Mouse (Mus musculus): Measurements from ENCODE around the gene Gfpt1. TPM values are rescaled to one million over a fixed set of nuclear protein-coding genes. Genes with fewer than 3 reads are reported as not detected.
"Not testable (repeated sequence)": the region's sequence is repeated elsewhere in the genome, so short reads cannot be mapped to it uniquely, and the experiment has no call there.

Gene Gfpt1
- polyA plus RNA-seq, 1 experiment from 2014 or later = 25.9 TPM

DNA sequence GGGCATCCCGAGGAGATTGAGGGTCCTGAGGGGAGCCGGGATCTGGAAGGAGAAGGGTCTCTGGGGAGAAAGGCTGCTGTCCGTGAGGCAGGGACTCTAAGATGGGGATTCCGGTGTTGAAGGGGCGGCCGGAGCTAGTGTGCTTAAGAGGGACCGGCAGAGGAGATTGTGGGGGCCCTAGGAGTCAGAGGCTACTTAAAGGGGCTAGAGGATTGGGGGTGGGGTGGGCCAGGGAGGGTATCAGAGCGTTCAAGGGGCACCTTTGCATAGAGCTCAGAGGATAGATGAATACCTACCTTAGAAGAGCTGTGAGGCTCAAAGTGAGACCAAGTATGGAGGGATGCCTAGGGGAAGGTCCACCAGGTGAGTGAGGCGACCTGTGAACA lies 478 bp downstream of the Gfpt1 start:
- ATAC-seq (ENCODE audit: insufficient number of reproducible peaks, insufficient read depth, low FRiP score, low TSS enrichment, low read depth) = 0 out of 2 replicates have a peak, but pooled peaks have one; percentile 1
- Histone ChIP-seq H3K9ac (replicated peaks) (peak overlapping the region; percentile 87), H3K4me3 (replicated peaks) (peak overlapping the region; percentile 86), H3K27me3 (no peaks in the 10 kb centered on the region), H3K9me3 (no peaks in the 10 kb centered on the region), H3K27ac (peak overlapping the region; percentile 100), H3K4me2 (peak overlapping the region; percentile 72), H3K4me1 (replicated peaks) (peaks cover 23% of the 10 kb centered on the region), H3K36me3 (peaks cover 11% of the 10 kb centered on the region; the same call in 1 of the 2 replicates)
- 3% methylated on average over 9 of the region's 9 CpGs for WGBS

DNA sequence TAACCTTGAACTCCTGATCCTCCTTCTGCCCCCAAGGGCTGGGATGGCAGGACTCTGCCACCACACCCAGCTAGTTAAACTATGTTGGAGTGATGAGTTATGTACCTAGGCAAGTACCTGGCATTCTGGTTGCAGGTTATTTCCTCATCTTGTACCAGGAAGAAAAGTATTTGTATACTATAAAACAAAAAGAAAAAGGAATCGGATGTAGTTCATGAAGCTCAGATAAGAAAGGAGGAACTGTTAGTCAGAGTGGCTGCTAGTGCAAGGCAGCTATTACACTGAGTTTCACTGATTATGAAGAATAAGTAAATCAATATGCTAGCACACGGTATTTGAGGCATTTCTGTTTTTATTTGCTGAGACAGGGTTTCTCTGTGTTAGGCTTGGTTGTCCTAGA lies 2.2 kb downstream of the Gfpt1 start:
- WGBS = 91% methylated on average over 2 of the region's 2 CpGs
- no peak overlapping the region for H3K4me3 ChIP-seq (replicated peaks)

DNA sequence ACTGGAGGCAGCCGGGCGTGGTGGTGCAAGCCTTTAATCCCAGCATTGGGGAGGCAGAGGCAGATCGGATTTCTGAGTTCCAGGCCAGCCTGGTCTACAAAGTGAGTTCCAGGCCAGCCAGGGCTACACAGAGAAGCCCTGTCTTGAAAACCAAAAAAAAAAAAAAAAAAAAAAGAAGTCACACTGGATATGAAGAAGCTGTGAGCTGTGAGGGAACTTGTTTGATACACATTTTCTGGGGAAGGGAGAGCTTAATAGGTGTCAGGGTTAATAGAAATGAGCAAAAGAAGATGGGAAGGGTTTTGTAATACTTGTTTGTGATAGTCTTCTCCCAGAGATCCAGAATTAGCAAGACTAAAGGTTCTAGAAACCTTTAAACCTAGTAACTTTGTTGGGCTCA lies 2.9 kb downstream of the Gfpt1 start:
- H3K4me3 ChIP-seq (replicated peaks) = no peak overlapping the region
- no peak overlapping the region for H3K9ac ChIP-seq (replicated peaks)
- WGBS = 67% methylated on average over 3 of the region's 3 CpGs
- peaks cover 27% of the 10 kb centered on the region for H3K36me3 ChIP-seq
- H3K4me1 ChIP-seq (replicated peaks) = peaks cover 21% of the 10 kb centered on the region
- H3K9me3 ChIP-seq = no peaks in the 10 kb centered on the region
- no peak overlapping the region for H3K27ac ChIP-seq
- ATAC-seq (ENCODE audit: insufficient number of reproducible peaks, insufficient read depth, low FRiP score, low TSS enrichment, low read depth) = no peak
- no peaks in the 10 kb centered on the region for H3K27me3 ChIP-seq
- H3K4me2 ChIP-seq = no peak overlapping the region

More for the DNA sequence above, 2.2 kb downstream of the Gfpt1 start:
- Histone ChIP-seq H3K4me2 (no peak overlapping the region), H3K9me3 (no peaks in the 10 kb centered on the region), H3K27me3 (no peaks in the 10 kb centered on the region), H3K4me1 (replicated peaks) (peaks cover 23% of the 10 kb centered on the region), H3K9ac (replicated peaks) (no peak overlapping the region), H3K27ac (no peak overlapping the region), H3K36me3 (peaks cover 27% of the 10 kb centered on the region)
- no peak for ATAC-seq (ENCODE audit: insufficient number of reproducible peaks, insufficient read depth, low FRiP score, low TSS enrichment, low read depth)

DNA sequence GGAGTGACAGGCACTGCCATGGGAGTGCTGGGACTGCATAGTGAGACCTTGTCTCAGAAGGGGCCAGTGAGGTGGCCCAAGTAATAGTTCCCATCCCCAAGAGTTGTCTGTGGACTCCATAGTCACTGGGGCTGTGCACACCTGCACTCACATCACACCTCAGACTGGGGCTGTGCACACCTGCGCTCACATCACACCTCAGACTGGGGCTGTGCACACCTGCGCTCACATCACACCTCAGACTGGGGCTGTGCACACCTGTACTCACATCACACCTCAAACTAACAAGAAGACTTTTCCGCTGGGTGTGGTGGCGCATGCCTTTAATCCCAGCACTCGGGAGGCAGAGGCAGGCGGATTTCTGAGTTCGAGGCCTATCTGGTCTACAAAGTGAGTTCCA lies 6.1 kb downstream of the Gfpt1 start:
- not testable (repeated sequence) for H3K9me3 ChIP-seq; H3K4me2 ChIP-seq; H3K27me3 ChIP-seq; H3K9ac ChIP-seq (replicated peaks); ATAC-seq (ENCODE audit: insufficient number of reproducible peaks, insufficient read depth, low FRiP score, low TSS enrichment, low read depth); H3K4me3 ChIP-seq (replicated peaks); H3K27ac ChIP-seq; H3K4me1 ChIP-seq (replicated peaks)
- WGBS = 95% methylated on average over 7 of the region's 7 CpGs
- H3K36me3 ChIP-seq = peaks cover 53% of the 10 kb centered on the region

DNA sequence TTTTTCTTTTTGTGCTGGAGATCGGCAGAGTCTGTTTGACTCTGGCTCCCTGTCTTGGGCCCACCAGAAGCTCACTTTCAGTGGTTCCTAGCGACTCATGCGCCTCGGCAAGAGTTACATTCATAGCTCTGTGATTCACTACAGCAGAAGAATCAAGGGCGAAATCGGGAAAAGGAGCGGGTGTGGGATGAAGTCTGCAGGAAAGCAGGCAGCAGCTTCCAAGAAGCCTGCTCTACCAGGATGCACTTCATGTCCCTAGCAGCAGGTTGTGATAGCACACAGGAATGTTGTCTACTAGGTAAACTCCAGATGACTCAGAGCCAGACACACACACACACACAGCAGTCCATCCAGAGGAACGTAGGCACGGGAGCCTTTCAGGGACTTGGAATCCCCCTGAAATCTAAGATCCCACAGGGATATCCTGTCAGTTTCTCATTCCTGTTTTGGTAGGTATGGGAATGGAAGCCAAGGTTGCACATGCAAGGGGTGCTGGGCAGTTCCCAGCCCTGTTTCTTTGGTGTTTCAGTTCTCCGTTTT lies 9.3 kb downstream of the Gfpt1 start:
- Histone ChIP-seq H3K4me3 (replicated peaks) (no peak overlapping the region), H3K9me3 (no peaks in the 10 kb centered on the region), H3K9ac (replicated peaks) (no peak overlapping the region), H3K4me2 (no peak overlapping the region), H3K27me3 (no peaks in the 10 kb centered on the region), H3K36me3 (peaks cover 81% of the 10 kb centered on the region), H3K27ac (no peak overlapping the region), H3K4me1 (replicated peaks) (no peaks in the 10 kb centered on the region)
- no peak for ATAC-seq (ENCODE audit: insufficient number of reproducible peaks, insufficient read depth, low FRiP score, low TSS enrichment, low read depth)
- WGBS = 93% methylated on average over 10 of the region's 10 CpGs

DNA sequence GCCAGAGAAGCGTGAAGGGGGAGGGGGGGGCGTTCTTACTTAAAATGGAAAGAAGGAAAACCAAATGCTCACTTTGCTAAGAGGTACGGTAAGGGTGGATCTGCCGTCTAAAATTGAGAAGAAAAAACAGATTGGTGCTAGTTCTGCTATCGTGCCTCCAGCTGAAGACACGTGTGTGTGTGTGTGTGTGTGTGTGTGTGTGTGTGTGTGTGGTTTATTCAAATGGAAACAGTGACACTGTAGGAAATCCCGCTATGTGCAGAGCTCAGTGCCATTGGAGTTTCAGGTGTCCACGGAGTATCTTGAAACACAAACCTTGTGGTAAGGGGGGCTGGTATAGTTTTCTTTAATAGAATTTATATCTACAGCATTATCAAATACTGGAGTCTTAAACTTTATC lies 11.5 kb downstream of the Gfpt1 start:
- Histone ChIP-seq H3K4me2 (no peak overlapping the region), H3K9me3 (no peaks in the 10 kb centered on the region), H3K4me1 (replicated peaks) (no peaks in the 10 kb centered on the region), H3K27me3 (no peaks in the 10 kb centered on the region), H3K9ac (replicated peaks) (no peak overlapping the region), H3K27ac (no peak overlapping the region), H3K4me3 (replicated peaks) (no peak overlapping the region), H3K36me3 (peaks cover 82% of the 10 kb centered on the region)
- 93% methylated on average over 8 of the region's 8 CpGs for WGBS
- ATAC-seq (ENCODE audit: insufficient number of reproducible peaks, insufficient read depth, low FRiP score, low TSS enrichment, low read depth) = no peak

DNA sequence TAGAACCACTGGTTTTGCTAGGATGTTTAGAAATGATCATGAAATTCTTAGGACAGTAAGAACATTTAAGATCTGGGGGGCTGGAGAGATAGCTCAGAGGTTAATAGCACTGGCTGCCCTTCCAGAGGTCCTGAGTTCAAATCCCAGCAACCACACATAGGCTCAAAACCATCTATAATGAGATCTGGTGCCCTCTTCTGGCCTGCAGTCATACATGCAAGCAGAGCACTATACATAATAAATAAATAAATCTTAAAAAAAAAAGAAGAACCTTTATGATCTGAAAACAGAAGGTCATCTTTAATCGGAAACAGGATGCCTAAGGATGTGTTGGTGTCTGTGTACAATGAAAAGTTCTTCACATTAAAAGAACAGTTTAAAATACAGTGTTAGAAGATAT lies 17.1 kb downstream of the Gfpt1 start:
- H3K36me3 ChIP-seq = peaks cover 89% of the 10 kb centered on the region
- no peak for ATAC-seq (ENCODE audit: insufficient number of reproducible peaks, insufficient read depth, low FRiP score, low TSS enrichment, low read depth)

DNA sequence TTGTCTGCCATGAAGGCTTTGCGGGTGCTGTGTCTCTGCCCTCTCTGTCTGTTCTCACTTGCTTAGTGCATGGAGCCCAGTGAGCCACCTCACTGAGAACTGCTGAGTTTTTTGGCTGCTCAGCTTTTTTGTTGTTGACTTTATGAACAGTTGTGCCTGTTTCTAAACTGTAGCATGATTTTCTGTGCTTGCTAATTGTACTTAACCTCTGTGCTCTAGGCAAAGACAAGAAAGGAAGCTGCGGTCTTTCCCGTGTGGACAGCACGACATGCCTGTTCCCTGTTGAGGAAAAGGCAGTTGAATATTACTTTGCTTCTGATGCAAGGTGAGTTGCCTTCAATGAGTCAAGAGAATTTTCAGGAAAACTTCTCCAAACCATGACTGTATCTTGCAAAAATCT lies 20.9 kb downstream of the Gfpt1 start:
- Histone ChIP-seq H3K9me3 (no peaks in the 10 kb centered on the region), H3K27ac (no peak overlapping the region), H3K4me2 (no peak overlapping the region), H3K4me1 (replicated peaks) (no peaks in the 10 kb centered on the region), H3K4me3 (replicated peaks) (no peak overlapping the region), H3K9ac (replicated peaks) (no peak overlapping the region), H3K27me3 (no peaks in the 10 kb centered on the region), H3K36me3 (peaks cover 92% of the 10 kb centered on the region)
- WGBS = 96% methylated on average over 4 of the region's 4 CpGs
- no peak for ATAC-seq (ENCODE audit: insufficient number of reproducible peaks, insufficient read depth, low FRiP score, low TSS enrichment, low read depth)

More for the DNA sequence above, 17.1 kb downstream of the Gfpt1 start:
- H3K9me3 ChIP-seq = no peaks in the 10 kb centered on the region
- no peak overlapping the region for H3K9ac ChIP-seq (replicated peaks)
- no peaks in the 10 kb centered on the region for H3K27me3 ChIP-seq
- 96% methylated on average over 1 of the region's 1 CpGs for WGBS
- no peak overlapping the region for H3K27ac ChIP-seq
- H3K4me1 ChIP-seq (replicated peaks) = no peaks in the 10 kb centered on the region
- no peak overlapping the region for H3K4me2 ChIP-seq
- H3K4me3 ChIP-seq (replicated peaks) = no peak overlapping the region

DNA sequence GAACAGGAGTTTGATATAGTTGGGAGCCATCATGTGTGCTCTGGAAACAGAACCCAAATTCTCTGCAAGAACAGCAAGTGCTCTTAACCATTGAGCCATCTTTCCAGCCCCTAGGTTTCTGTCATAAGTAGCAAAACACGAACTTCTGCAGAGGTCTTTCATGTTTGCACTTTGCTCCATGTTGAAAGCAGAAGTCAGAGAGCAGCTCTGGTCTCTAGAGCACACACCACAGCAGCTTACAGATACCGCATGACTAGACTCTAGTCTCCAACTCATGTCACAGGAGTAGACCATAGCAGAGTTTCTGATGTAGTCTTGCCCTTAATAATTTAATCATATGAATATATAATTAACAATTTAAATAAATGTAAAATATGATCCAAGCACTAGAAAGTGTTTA lies 25.6 kb downstream of the Gfpt1 start:
- Histone ChIP-seq H3K9me3 (no peaks in the 10 kb centered on the region), H3K27me3 (no peaks in the 10 kb centered on the region), H3K36me3 (peaks cover 99% of the 10 kb centered on the region), H3K4me1 (replicated peaks) (no peaks in the 10 kb centered on the region), H3K9ac (replicated peaks) (no peak overlapping the region), H3K4me2 (no peak overlapping the region), H3K27ac (no peak overlapping the region), H3K4me3 (replicated peaks) (no peak overlapping the region)
- no peak for ATAC-seq (ENCODE audit: insufficient number of reproducible peaks, insufficient read depth, low FRiP score, low TSS enrichment, low read depth)
- 91% methylated on average over 2 of the region's 2 CpGs for WGBS

DNA sequence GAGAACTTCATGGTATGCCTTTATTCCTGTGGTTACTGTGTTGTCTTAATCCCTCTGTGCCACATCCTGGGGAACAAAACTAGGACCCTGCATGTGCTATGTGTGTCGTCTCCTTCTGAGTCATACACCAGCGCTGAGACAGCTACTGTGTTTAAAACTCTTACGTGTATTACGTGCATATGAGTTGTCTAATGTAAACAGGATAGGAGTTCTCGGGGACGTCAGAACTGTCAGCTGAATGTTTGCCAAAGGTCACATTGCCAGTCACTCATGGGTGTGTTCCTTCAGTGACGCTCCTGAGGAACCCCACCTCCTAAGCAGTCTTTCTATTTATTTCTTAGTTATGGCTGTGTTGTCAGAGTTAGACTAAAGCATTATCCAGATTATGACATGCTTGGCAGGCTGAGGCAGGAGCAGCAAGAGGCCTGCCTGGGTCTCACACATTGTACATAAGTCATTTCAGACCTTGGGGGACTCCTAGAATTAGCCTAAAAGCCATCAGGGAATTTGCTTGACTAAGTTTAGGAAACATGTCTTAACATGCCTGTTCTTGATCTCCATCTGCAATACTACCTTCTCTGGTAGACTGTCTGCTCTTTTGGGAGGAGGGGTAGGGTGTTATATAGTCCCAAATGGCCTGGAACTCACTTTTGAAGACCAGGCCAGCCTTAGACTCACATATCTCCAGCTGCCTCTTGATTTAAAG lies 26.7 kb downstream of the Gfpt1 start:
- Histone ChIP-seq H3K4me2 (no peak overlapping the region), H3K27me3 (no peaks in the 10 kb centered on the region), H3K36me3 (peaks cover 99% of the 10 kb centered on the region), H3K4me3 (replicated peaks) (no peak overlapping the region), H3K9me3 (no peaks in the 10 kb centered on the region), H3K27ac (no peak overlapping the region), H3K4me1 (replicated peaks) (no peaks in the 10 kb centered on the region), H3K9ac (replicated peaks) (no peak overlapping the region)
- ATAC-seq (ENCODE audit: insufficient number of reproducible peaks, insufficient read depth, low FRiP score, low TSS enrichment, low read depth) = no peak
- 90% methylated on average over 7 of the region's 7 CpGs for WGBS

DNA sequence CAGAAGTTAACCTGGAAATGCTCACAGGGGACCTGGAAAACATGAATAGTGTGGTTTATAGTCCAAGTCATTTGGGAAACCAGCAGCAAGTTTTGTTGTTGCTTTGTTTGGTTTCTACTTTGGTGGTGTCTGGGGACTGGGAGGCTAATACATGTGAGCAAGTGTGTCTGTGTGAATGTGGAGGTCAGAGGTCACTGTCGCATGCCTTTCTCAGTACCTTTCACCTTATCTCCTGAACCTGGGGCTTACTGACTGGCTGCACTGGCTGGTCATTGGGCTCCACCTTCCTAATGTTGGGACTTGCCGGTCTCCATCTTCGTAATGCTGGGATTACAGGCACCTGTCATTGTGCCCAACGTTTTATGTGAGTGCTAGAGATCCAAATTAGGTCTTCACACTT lies 28.0 kb downstream of the Gfpt1 start:
- no peak overlapping the region for H3K9ac ChIP-seq (replicated peaks)
- H3K4me2 ChIP-seq = no peak overlapping the region
- no peak overlapping the region for H3K4me3 ChIP-seq (replicated peaks)
- H3K4me1 ChIP-seq (replicated peaks) = no peaks in the 10 kb centered on the region
- no peaks in the 10 kb centered on the region for H3K27me3 ChIP-seq
- peaks cover 92% of the 10 kb centered on the region for H3K36me3 ChIP-seq
- WGBS = 94% methylated on average over 4 of the region's 4 CpGs
- no peaks in the 10 kb centered on the region for H3K9me3 ChIP-seq
- H3K27ac ChIP-seq = 0 out of 2 replicates have a peak overlapping the region, but pooled peaks have one; percentile 13
- no peak for ATAC-seq (ENCODE audit: insufficient number of reproducible peaks, insufficient read depth, low FRiP score, low TSS enrichment, low read depth)

DNA sequence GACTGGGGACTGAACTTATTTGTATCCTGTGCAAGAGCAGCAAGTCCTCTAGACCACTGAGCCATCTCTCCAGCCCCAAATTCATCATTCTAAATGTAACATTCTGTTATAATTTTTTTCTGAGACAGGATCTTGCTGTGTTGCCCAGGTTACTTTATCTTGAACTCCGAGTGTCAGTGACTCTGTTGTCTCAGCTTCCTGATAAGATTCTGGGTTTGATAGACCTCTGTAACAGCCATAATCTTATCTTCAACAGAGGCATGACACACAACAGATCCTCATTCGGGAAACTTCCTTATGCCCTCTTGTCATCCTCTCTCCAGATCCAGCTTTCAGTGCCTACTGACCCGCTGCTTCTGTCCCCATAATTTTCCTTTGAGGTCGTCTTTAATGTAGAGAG lies 30.1 kb downstream of the Gfpt1 start:
- Histone ChIP-seq H3K27me3 (no peaks in the 10 kb centered on the region), H3K4me2 (no peak overlapping the region), H3K36me3 (peaks cover 91% of the 10 kb centered on the region), H3K4me1 (replicated peaks) (no peaks in the 10 kb centered on the region), H3K4me3 (replicated peaks) (no peak overlapping the region), H3K9me3 (no peaks in the 10 kb centered on the region), H3K9ac (replicated peaks) (no peak overlapping the region), H3K27ac (no peak overlapping the region)
- ATAC-seq (ENCODE audit: insufficient number of reproducible peaks, insufficient read depth, low FRiP score, low TSS enrichment, low read depth) = no peak
- WGBS = 88% methylated on average over 4 of the region's 4 CpGs
